Mouse (Mus musculus) neural tube, embryonic 12.5 days (tissue): ENCODE measurements around the gene Pcca. TPM values are rescaled to one million over a fixed set of nuclear protein-coding genes. Genes with fewer than 3 reads are reported as not detected.
"Not testable (repeated sequence)": the region's sequence is repeated elsewhere in the genome, so short reads cannot be mapped to it uniquely, and the experiment has no call there.

Experiments
- ATAC-seq: fragments of 200-750 bp; cut with Nextera tagmentation; 2 replicates; pipeline ENCODE4 v1.8.0; 2017; ENCODE audit warnings: low read depth, mild to moderate bottlenecking, moderate TSS enrichment, moderate library complexity; ENCODE audit not compliant: low FRiP score
- H3K27ac ChIP-seq: fragments of 300-500 bp; sonication (generic); 2 replicates; pipeline ENCODE4 v1.5.1; 2016
- H3K27me3 ChIP-seq: fragments of 300-500 bp; sonication (generic); replicated peaks from 2 replicates; pipeline ENCODE4 v1.6.1; 2016; ENCODE audit warnings: mild to moderate bottlenecking
- H3K36me3 ChIP-seq: fragments of 300-500 bp; sonication (generic); 2 replicates; pipeline ENCODE4 v1.6.1; 2016; ENCODE audit warnings: mild to moderate bottlenecking
- H3K4me1 ChIP-seq: fragments of 300-500 bp; sonication (generic); 2 replicates; pipeline ENCODE4 v1.6.1; 2016
- H3K4me2 ChIP-seq: fragments of 300-500 bp; sonication (generic); replicated peaks from 2 replicates; pipeline ENCODE4 v1.6.1; 2016; ENCODE audit warnings: mild to moderate bottlenecking
- H3K4me3 ChIP-seq: fragments of 300-500 bp; sonication (generic); 2 replicates; pipeline ENCODE4 v1.5.1; 2016
- H3K9ac ChIP-seq: fragments of 300-500 bp; sonication (generic); 2 replicates; pipeline ENCODE4 v1.6.1; 2016; ENCODE audit warnings: mild to moderate bottlenecking
- H3K9me3 ChIP-seq: fragments of 300-500 bp; sonication (generic); 2 replicates; pipeline ENCODE4 v1.6.1; 2016; ENCODE audit warnings: mild to moderate bottlenecking
- WGBS: fragments of 180-500 bp; shearing (Covaris S2); methylation state at CpG from one replicate; pipeline ENCODE4 v1.1.7; 2016; 5-methylcytosine and 5-hydroxymethylcytosine counted together
- polyA plus RNA-seq: library from polyadenylated mRNA; unstranded; fragments of >200 nt; fragmentation: Nextera tagmentation; extraction: Ambion mirVana; gene quantifications from 2 replicates; pipeline ENCODE4 v1.2.1, GENCODE M21; 2016

Gene Pcca
- polyA plus RNA-seq, 1 experiment from 2014 or later = 35.0 TPM

GRCm38 (mm10) chr14:122574064-122574751, 40.1 kb downstream of the Pcca start:
- no peaks in the 10 kb centered on the region for H3K9me3 ChIP-seq
- H3K4me1 ChIP-seq = no peaks in the 10 kb centered on the region
- no peaks in the 10 kb centered on the region for H3K36me3 ChIP-seq
- no peaks in the 10 kb centered on the region for H3K27me3 ChIP-seq
- no peak for ATAC-seq
- no peak overlapping the region for H3K4me3 ChIP-seq
- 76% methylated on average over 7 of the region's 7 CpGs for WGBS
- no peak overlapping the region for H3K4me2 ChIP-seq
- no peak overlapping the region for H3K9ac ChIP-seq
- no peak overlapping the region for H3K27ac ChIP-seq

- Histone ChIP-seq H3K27ac (no peak overlapping the region), H3K4me2 (no peak overlapping the region), H3K9me3 (no peaks in the 10 kb centered on the region), H3K27me3 (no peaks in the 10 kb centered on the region), H3K4me1 (no peaks in the 10 kb centered on the region), H3K9ac (no peak overlapping the region), H3K4me3 (no peak overlapping the region), H3K36me3 (no peaks in the 10 kb centered on the region)
- 91% methylated on average over 4 of the region's 4 CpGs for WGBS
- no peak for ATAC-seq
Observed at GRCm38 (mm10) chr14:122577816-122578215, 43.7 kb downstream of the Pcca start.

GRCm38 (mm10) chr14:122582057-122582456, 47.9 kb downstream of the Pcca start:
- no peaks in the 10 kb centered on the region for H3K27me3 ChIP-seq
- no peak overlapping the region for H3K9ac ChIP-seq
- no peaks in the 10 kb centered on the region for H3K4me1 ChIP-seq
- H3K4me3 ChIP-seq = no peak overlapping the region
- no peaks in the 10 kb centered on the region for H3K9me3 ChIP-seq
- WGBS = 80% methylated on average over 4 of the region's 4 CpGs
- H3K27ac ChIP-seq = no peak overlapping the region
- H3K4me2 ChIP-seq = no peak overlapping the region
- no peak for ATAC-seq
- no peaks in the 10 kb centered on the region for H3K36me3 ChIP-seq

GRCm38 (mm10) chr14:122582491-122583077, 48.5 kb downstream of the Pcca start:
- H3K9me3 ChIP-seq = no peaks in the 10 kb centered on the region
- no peaks in the 10 kb centered on the region for H3K4me1 ChIP-seq
- 68% methylated on average over 7 of the region's 7 CpGs for WGBS
- no peaks in the 10 kb centered on the region for H3K36me3 ChIP-seq
- H3K4me2 ChIP-seq = no peak overlapping the region
- H3K9ac ChIP-seq = no peak overlapping the region
- H3K27me3 ChIP-seq = no peaks in the 10 kb centered on the region
- H3K4me3 ChIP-seq = no peak overlapping the region
- H3K27ac ChIP-seq = no peak overlapping the region
- no peak for ATAC-seq

GRCm38 (mm10) chr14:122584087-122584486, 50.0 kb downstream of the Pcca start:
- H3K4me2 ChIP-seq, H3K36me3 ChIP-seq, H3K4me3 ChIP-seq, H3K27ac ChIP-seq, H3K4me1 ChIP-seq, H3K9me3 ChIP-seq, H3K27me3 ChIP-seq, ATAC-seq, H3K9ac ChIP-seq: not testable (repeated sequence)
- WGBS = 93% methylated on average over 2 of the region's 2 CpGs

- H3K9me3 ChIP-seq = no peaks in the 10 kb centered on the region
- 87% methylated on average over 4 of the region's 4 CpGs for WGBS
- no peak overlapping the region for H3K27ac ChIP-seq
- no peak overlapping the region for H3K9ac ChIP-seq
- no peak overlapping the region for H3K4me2 ChIP-seq
- H3K4me1 ChIP-seq = no peaks in the 10 kb centered on the region
- no peak for ATAC-seq
- no peaks in the 10 kb centered on the region for H3K36me3 ChIP-seq
- H3K27me3 ChIP-seq = no peaks in the 10 kb centered on the region
- no peak overlapping the region for H3K4me3 ChIP-seq
Observed at GRCm38 (mm10) chr14:122586942-122587341, 52.8 kb downstream of the Pcca start.

- WGBS = 86% methylated on average over 5 of the region's 5 CpGs
- H3K27me3 ChIP-seq = no peaks in the 10 kb centered on the region
- H3K36me3 ChIP-seq = no peaks in the 10 kb centered on the region
- H3K9me3 ChIP-seq = no peaks in the 10 kb centered on the region
- H3K27ac ChIP-seq = no peak overlapping the region
- no peaks in the 10 kb centered on the region for H3K4me1 ChIP-seq
- no peak overlapping the region for H3K9ac ChIP-seq
- H3K4me2 ChIP-seq = no peak overlapping the region
- H3K4me3 ChIP-seq = no peak overlapping the region
- no peak for ATAC-seq
Observed at GRCm38 (mm10) chr14:122597534-122597933, 63.4 kb downstream of the Pcca start.

- WGBS = 94% methylated on average over 2 of the region's 2 CpGs
Observed at GRCm38 (mm10) chr14:122598802-122599201, 64.7 kb downstream of the Pcca start.

GRCm38 (mm10) chr14:122599839-122600238, 65.7 kb downstream of the Pcca start:
- no peaks in the 10 kb centered on the region for H3K36me3 ChIP-seq
- WGBS = 75% methylated on average over 9 of the region's 9 CpGs
- H3K9ac ChIP-seq = no peak overlapping the region
- no peak overlapping the region for H3K27ac ChIP-seq
- H3K9me3 ChIP-seq = no peaks in the 10 kb centered on the region
- H3K27me3 ChIP-seq = no peaks in the 10 kb centered on the region
- no peaks in the 10 kb centered on the region for H3K4me1 ChIP-seq
- ATAC-seq = no peak
- no peak overlapping the region for H3K4me3 ChIP-seq
- no peak overlapping the region for H3K4me2 ChIP-seq

More at GRCm38 (mm10) chr14:122598802-122599201, 64.7 kb downstream of the Pcca start:
- Histone ChIP-seq H3K27me3 (no peaks in the 10 kb centered on the region), H3K9me3 (no peaks in the 10 kb centered on the region), H3K4me3 (no peak overlapping the region), H3K9ac (no peak overlapping the region), H3K4me1 (no peaks in the 10 kb centered on the region), H3K36me3 (no peaks in the 10 kb centered on the region), H3K4me2 (no peak overlapping the region), H3K27ac (no peak overlapping the region)
- no peak for ATAC-seq

GRCm38 (mm10) chr14:122602701-122603100, 68.6 kb downstream of the Pcca start:
- Histone ChIP-seq H3K4me2 (no peak overlapping the region), H3K36me3 (no peaks in the 10 kb centered on the region), H3K9me3 (no peaks in the 10 kb centered on the region), H3K4me1 (0 out of 2 replicates have a peak, but pooled peaks cover 4% of the 10 kb centered on the region), H3K4me3 (no peak overlapping the region), H3K27me3 (no peaks in the 10 kb centered on the region), H3K9ac (no peak overlapping the region), H3K27ac (no peak overlapping the region)
- no peak for ATAC-seq
- WGBS = 87% methylated on average over 2 of the region's 2 CpGs

GRCm38 (mm10) chr14:122606499-122606898, 72.4 kb downstream of the Pcca start:
- H3K4me3 ChIP-seq = no peak overlapping the region
- WGBS = 51% methylated on average over 1 of the region's 1 CpGs
- no peaks in the 10 kb centered on the region for H3K36me3 ChIP-seq
- no peaks in the 10 kb centered on the region for H3K27me3 ChIP-seq
- ATAC-seq = peak; percentile 71
- no peak overlapping the region for H3K4me2 ChIP-seq
- H3K9me3 ChIP-seq = no peaks in the 10 kb centered on the region
- no peak overlapping the region for H3K9ac ChIP-seq
- no peak overlapping the region for H3K27ac ChIP-seq
- H3K4me1 ChIP-seq = 0 out of 2 replicates have a peak, but pooled peaks cover 4% of the 10 kb centered on the region

- no peak overlapping the region for H3K9ac ChIP-seq
- WGBS = 79% methylated on average over 4 of the region's 4 CpGs
- no peak overlapping the region for H3K4me2 ChIP-seq
- ATAC-seq = no peak
- no peaks in the 10 kb centered on the region for H3K27me3 ChIP-seq
- H3K27ac ChIP-seq = no peak overlapping the region
- no peak overlapping the region for H3K4me3 ChIP-seq
- H3K4me1 ChIP-seq = 0 out of 2 replicates have a peak, but pooled peaks cover 4% of the 10 kb centered on the region
- no peaks in the 10 kb centered on the region for H3K9me3 ChIP-seq
- H3K36me3 ChIP-seq = no peaks in the 10 kb centered on the region
Observed at GRCm38 (mm10) chr14:122607456-122607855, 73.3 kb downstream of the Pcca start.

- no peak overlapping the region for H3K4me3 ChIP-seq
- no peaks in the 10 kb centered on the region for H3K9me3 ChIP-seq
- no peak overlapping the region for H3K9ac ChIP-seq
- no peak overlapping the region for H3K4me2 ChIP-seq
- H3K4me1 ChIP-seq = 0 out of 2 replicates have a peak, but pooled peaks cover 4% of the 10 kb centered on the region
- no peak for ATAC-seq
- 87% methylated on average over 2 of the region's 2 CpGs for WGBS
- no peak overlapping the region for H3K27ac ChIP-seq
- H3K27me3 ChIP-seq = no peaks in the 10 kb centered on the region
- H3K36me3 ChIP-seq = no peaks in the 10 kb centered on the region
Observed at GRCm38 (mm10) chr14:122608323-122608722, 74.2 kb downstream of the Pcca start.
